Mouse (Mus musculus): ENCODE results near the gene Tex45. TPM values are rescaled to one million over a fixed set of nuclear protein-coding genes. Genes with fewer than 3 reads are reported as not detected.

Gene Tex45
- polyA plus RNA-seq, 1 experiment from 2014 or later = 0.39 TPM

Other genes starting within 250 kb of the Tex45 start
- 51.2 and 53.4 TPM in 2 replicates for gene Insr, start 191.2 kb upstream of the Tex45 start, polyA plus RNA-seq (2015; fragmentation: Nextera tagmentation; extraction: Ambion mirVana)
- gene A430078G23Rik, start 117.4 kb upstream of the Tex45 start, polyA plus RNA-seq (2015; fragmentation: Nextera tagmentation; extraction: Ambion mirVana) = not detected in 2 replicates
- 11.5 and 11.7 TPM in 2 replicates for gene Arhgef18, start 77.9 kb upstream of the Tex45 start, polyA plus RNA-seq (2015; fragmentation: Nextera tagmentation; extraction: Ambion mirVana)
- 4.2 and 4.3 TPM in 2 replicates for gene Pex11g, start 3.2 kb upstream of the Tex45 start, polyA plus RNA-seq (2015; fragmentation: Nextera tagmentation; extraction: Ambion mirVana)
- 55.3 and 65.3 TPM in 2 replicates for gene Zfp358, start 22.3 kb downstream of the Tex45 start, polyA plus RNA-seq (2015; fragmentation: Nextera tagmentation; extraction: Ambion mirVana)
- 113 and 119 TPM in 2 replicates for gene Mcoln1, start 29.6 kb downstream of the Tex45 start, polyA plus RNA-seq (2015; fragmentation: Nextera tagmentation; extraction: Ambion mirVana)
- 43.1 and 52.0 TPM in 2 replicates for gene Pnpla6, start 44.5 kb downstream of the Tex45 start, polyA plus RNA-seq (2015; fragmentation: Nextera tagmentation; extraction: Ambion mirVana)
- gene C330021F23Rik, start 97.1 kb downstream of the Tex45 start, polyA plus RNA-seq (2015; fragmentation: Nextera tagmentation; extraction: Ambion mirVana) = 0.36 and 0.39 TPM in 2 replicates
- gene Camsap3, start 116.4 kb downstream of the Tex45 start, polyA plus RNA-seq (2015; fragmentation: Nextera tagmentation; extraction: Ambion mirVana) = 42.3 and 47.8 TPM in 2 replicates
- gene Xab2, start 150.5 kb downstream of the Tex45 start, polyA plus RNA-seq (2015; fragmentation: Nextera tagmentation; extraction: Ambion mirVana) = 46.7 and 51.4 TPM in 2 replicates
- 65.3 and 73.2 TPM in 2 replicates for gene Pet100, start 150.7 kb downstream of the Tex45 start, polyA plus RNA-seq (2015; fragmentation: Nextera tagmentation; extraction: Ambion mirVana)
- gene Pcp2, start 154.7 kb downstream of the Tex45 start, polyA plus RNA-seq (2015; fragmentation: Nextera tagmentation; extraction: Ambion mirVana) = 24.9 and 30.6 TPM in 2 replicates
- gene Stxbp2, start 160.1 kb downstream of the Tex45 start, polyA plus RNA-seq (2015; fragmentation: Nextera tagmentation; extraction: Ambion mirVana) = 39.3 and 42.5 TPM in 2 replicates
- 0.34 and 0.67 TPM in 2 replicates for gene Retn, start 184.9 kb downstream of the Tex45 start, polyA plus RNA-seq (2015; fragmentation: Nextera tagmentation; extraction: Ambion mirVana)
- 0.14 and 0.24 TPM in 2 replicates for gene Mcemp1, start 194.9 kb downstream of the Tex45 start, polyA plus RNA-seq (2015; fragmentation: Nextera tagmentation; extraction: Ambion mirVana)
- gene Fcor, start 201.5 kb downstream of the Tex45 start, polyA plus RNA-seq (2015; fragmentation: Nextera tagmentation; extraction: Ambion mirVana) = 20.9 and 21.7 TPM in 2 replicates
- gene Trappc5, start 205.4 kb downstream of the Tex45 start, polyA plus RNA-seq (2015; fragmentation: Nextera tagmentation; extraction: Ambion mirVana) = 64.0 and 69.2 TPM in 2 replicates
- 0.41 and 0.45 TPM in 2 replicates for gene Fcer2a, start 223.3 kb downstream of the Tex45 start, polyA plus RNA-seq (2015; fragmentation: Nextera tagmentation; extraction: Ambion mirVana)
- gene Clec4g, start 249.8 kb downstream of the Tex45 start, polyA plus RNA-seq (2015; fragmentation: Nextera tagmentation; extraction: Ambion mirVana) = not detected in 2 replicates